Mouse (Mus musculus) neural tube, embryonic 12.5 days (tissue): ENCODE data around the gene Micall2. TPM values are rescaled to one million over a fixed set of nuclear protein-coding genes. Genes with fewer than 3 reads are reported as not detected.

ENCODE experiments used
- ATAC-seq: fragments of 200-750 bp; cut with Nextera tagmentation; 2 replicates; pipeline ENCODE4 v1.8.0; 2017; ENCODE audit warnings: low read depth, mild to moderate bottlenecking, moderate TSS enrichment, moderate library complexity; ENCODE audit not compliant: low FRiP score
- H3K27ac ChIP-seq: fragments of 300-500 bp; sonication (generic); 2 replicates; pipeline ENCODE4 v1.5.1; 2016
- H3K27me3 ChIP-seq: fragments of 300-500 bp; sonication (generic); replicated peaks from 2 replicates; pipeline ENCODE4 v1.6.1; 2016; ENCODE audit warnings: mild to moderate bottlenecking
- H3K36me3 ChIP-seq: fragments of 300-500 bp; sonication (generic); 2 replicates; pipeline ENCODE4 v1.6.1; 2016; ENCODE audit warnings: mild to moderate bottlenecking
- H3K4me1 ChIP-seq: fragments of 300-500 bp; sonication (generic); 2 replicates; pipeline ENCODE4 v1.6.1; 2016
- H3K4me2 ChIP-seq: fragments of 300-500 bp; sonication (generic); replicated peaks from 2 replicates; pipeline ENCODE4 v1.6.1; 2016; ENCODE audit warnings: mild to moderate bottlenecking
- H3K4me3 ChIP-seq: fragments of 300-500 bp; sonication (generic); 2 replicates; pipeline ENCODE4 v1.5.1; 2016
- H3K9ac ChIP-seq: fragments of 300-500 bp; sonication (generic); 2 replicates; pipeline ENCODE4 v1.6.1; 2016; ENCODE audit warnings: mild to moderate bottlenecking
- H3K9me3 ChIP-seq: fragments of 300-500 bp; sonication (generic); 2 replicates; pipeline ENCODE4 v1.6.1; 2016; ENCODE audit warnings: mild to moderate bottlenecking
- WGBS: fragments of 180-500 bp; shearing (Covaris S2); methylation state at CpG from one replicate; pipeline ENCODE4 v1.1.7; 2016; 5-methylcytosine and 5-hydroxymethylcytosine counted together
- polyA plus RNA-seq: library from polyadenylated mRNA; unstranded; fragments of >200 nt; fragmentation: Nextera tagmentation; extraction: Ambion mirVana; gene quantifications from 2 replicates; pipeline ENCODE4 v1.2.1, GENCODE M21; 2016

Micall2 gene
- 7.4 and 7.8 TPM in 2 replicates for polyA plus RNA-seq

DNA sequence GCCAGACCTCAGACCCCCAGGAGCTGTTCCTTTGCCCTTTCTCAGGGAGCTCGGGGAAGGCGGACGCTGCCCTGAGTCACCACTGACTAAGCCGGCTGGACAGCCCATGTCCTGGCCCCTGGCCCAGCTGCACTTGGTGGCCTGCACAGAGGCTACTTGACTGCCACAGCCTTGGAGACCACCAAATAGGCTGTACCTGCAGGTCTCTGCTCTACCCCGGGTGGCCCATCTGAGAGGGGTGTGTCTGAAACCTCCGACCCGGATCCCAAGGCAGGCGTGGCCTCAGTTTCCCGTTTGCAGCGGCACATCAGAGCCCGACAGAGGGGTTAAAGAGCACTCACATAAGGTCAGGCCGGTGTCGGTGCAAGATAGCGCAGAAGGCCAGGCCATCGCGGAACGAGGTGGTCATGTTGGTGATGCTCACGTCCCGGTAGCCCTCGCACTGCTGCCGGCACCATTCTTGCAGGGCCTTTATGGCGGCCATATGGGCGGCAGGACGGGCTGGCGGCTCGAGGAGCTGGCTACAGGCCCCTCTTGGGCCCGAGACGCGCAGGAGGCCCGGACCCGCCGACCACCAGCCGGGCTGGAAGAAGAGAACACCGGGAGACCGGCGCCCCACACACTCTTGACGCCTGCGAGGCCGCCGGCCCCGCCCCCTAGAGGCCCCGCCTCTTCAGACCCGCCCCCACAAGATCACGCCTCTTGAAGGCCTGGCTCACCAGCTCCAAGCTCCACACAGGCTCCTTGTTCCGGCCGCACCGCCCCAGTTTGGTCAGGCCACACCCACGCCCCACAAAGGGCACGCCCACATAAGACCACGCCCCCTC, at the start of gene Micall2:
Micall2 (minus strand) TSS at position 660 of the 827 bp plus-strand sequence.
- Histone ChIP-seq H3K4me2 (peak within 1 kb of the TSS; percentile 89), H3K27me3 (peaks cover 9% of the 10 kb centered on the region; the same call in 1 of the 2 replicates), H3K4me1 (peaks cover 33% of the 10 kb centered on the region), H3K36me3 (no peaks in the 10 kb centered on the region), H3K4me3 (peak within 1 kb of the TSS; percentile 46), H3K9ac (peak within 1 kb of the TSS; percentile 64), H3K27ac (no peak within 1 kb of the TSS), H3K9me3 (no peaks in the 10 kb centered on the region)
- WGBS = 5% methylated on average over 50 of the region's 50 CpGs
- ATAC-seq = peak; percentile 95

DNA sequence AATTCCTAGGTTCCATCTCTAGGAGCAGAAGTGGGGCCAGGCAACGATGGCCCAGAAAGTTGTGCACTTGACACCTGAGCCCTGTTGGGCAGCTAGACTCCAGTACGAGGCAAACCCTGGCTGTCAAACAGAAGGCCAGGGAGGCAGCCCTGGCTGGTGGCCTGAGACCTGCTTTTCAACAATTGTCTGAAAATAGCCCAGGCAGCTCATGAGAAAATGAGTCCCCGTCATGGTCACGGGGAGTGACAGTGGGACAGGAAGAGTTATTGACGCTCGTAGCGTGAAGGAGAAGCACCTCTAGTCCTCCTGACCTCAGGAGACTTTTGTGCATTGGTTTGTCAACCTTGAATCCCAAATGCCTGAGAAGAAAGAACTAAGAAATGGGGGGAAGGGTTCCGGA, 45.3 kb upstream of the Micall2 start:
- no peaks in the 10 kb centered on the region for H3K4me1 ChIP-seq
- ATAC-seq = no peak
- no peaks in the 10 kb centered on the region for H3K27me3 ChIP-seq
- 85% methylated on average over 8 of the region's 8 CpGs for WGBS
- no peak overlapping the region for H3K4me2 ChIP-seq
- H3K9ac ChIP-seq = no peak overlapping the region
- no peak overlapping the region for H3K27ac ChIP-seq
- H3K36me3 ChIP-seq = no peaks in the 10 kb centered on the region
- no peak overlapping the region for H3K4me3 ChIP-seq
- no peaks in the 10 kb centered on the region for H3K9me3 ChIP-seq

DNA sequence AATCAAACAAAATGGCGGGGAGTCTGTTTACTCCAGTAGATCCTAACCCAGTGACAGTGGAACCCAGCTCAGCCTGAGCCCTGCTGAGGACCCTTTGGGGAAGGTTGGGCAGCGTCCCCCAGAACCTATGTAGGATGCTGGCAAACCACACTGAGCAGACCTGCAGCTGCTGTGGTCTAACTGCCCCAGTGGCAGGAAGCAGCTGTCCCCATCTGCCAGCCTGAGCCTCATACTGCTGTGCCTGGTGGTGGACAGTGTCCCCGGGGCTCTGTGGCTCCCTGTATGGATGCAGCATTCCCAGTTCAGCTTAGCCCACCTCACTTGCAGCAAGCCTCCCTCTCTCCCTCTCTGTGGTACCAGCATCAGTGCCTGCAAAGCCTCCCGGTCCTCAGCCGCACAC, 40.8 kb upstream of the Micall2 start:
- Histone ChIP-seq H3K4me1 (peaks cover 13% of the 10 kb centered on the region), H3K36me3 (peaks cover 20% of the 10 kb centered on the region), H3K9me3 (no peaks in the 10 kb centered on the region), H3K27ac (no peak overlapping the region), H3K27me3 (no peaks in the 10 kb centered on the region), H3K9ac (no peak overlapping the region), H3K4me2 (no peak overlapping the region), H3K4me3 (no peak overlapping the region)
- WGBS = 83% methylated on average over 5 of the region's 5 CpGs
- no peak for ATAC-seq

DNA sequence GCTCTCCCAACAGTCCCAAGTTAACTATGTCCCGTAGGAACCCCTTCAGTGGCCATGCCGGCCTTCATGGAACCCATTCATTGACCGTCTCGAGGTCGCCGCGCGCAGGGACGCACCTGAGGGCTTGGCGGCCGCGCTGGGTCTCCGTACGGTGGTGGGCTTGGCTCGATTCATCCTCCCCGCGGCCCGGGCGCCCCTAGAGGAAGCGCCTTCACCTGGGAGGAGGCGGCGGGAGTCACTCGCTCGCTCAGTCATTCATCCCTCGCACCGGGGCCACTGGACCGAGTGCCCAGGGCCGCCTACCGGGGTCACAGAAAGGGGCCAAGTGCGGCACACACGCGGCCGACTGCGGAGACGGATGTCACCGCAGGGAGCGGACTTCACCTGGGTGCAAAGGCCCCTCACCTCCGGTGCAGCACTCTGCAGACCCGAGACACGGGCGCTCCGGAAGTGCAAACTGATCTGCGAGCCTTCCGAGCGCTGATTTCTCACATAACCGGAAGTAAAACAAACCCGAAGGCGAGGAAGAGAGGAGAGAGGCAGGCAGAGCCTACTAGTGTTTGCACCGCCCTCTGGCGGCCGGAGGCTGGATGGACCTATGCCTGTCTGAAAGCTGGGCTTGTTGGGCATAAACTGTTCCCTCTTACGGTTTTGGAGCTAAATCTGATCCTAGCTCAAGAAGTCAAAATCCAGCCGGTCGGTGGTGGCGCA, 39.2 kb upstream of the Micall2 start, which contains the start of gene Ints1:
Ints1 (minus strand) TSS at position 459 of the 711 bp plus-strand sequence.
- Histone ChIP-seq H3K9me3 (no peaks in the 10 kb centered on the region), H3K36me3 (peaks cover 36% of the 10 kb centered on the region), H3K27ac (peak within 1 kb of the TSS; percentile 15; the same call in 1 of the 2 replicates), H3K4me3 (peak within 1 kb of the TSS; percentile 98), H3K9ac (peak within 1 kb of the TSS; percentile 86), H3K4me1 (peaks cover 13% of the 10 kb centered on the region), H3K4me2 (peak within 1 kb of the TSS; percentile 97), H3K27me3 (no peaks in the 10 kb centered on the region)
- ATAC-seq = peak; percentile 89
- WGBS = under 1% methylated on average over 55 of the region's 55 CpGs

DNA sequence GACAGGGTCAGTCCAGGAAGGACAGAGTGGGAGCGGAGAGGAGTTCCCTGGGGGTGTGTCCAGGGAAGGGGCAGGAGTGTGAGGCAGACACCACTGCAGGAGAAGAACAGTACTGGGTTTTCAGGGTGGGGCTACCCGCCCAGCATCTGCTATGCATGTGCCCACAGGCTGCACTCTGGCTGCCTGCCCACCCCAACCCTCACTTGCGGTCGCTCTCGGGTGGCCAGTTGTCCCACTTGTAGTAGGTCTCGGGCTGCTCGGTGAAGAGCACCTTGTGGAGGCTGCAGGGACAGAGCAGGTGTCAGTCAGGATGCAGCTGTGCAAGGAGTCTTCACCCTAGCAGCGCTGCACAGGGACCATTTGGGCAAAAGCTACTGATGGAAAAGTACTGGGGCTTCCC, 32.1 kb upstream of the Micall2 start:
- Histone ChIP-seq H3K36me3 (peaks cover 98% of the 10 kb centered on the region), H3K4me3 (no peak overlapping the region), H3K9ac (no peak overlapping the region), H3K4me1 (no peaks in the 10 kb centered on the region), H3K27me3 (no peaks in the 10 kb centered on the region), H3K9me3 (no peaks in the 10 kb centered on the region), H3K27ac (no peak overlapping the region), H3K4me2 (no peak overlapping the region)
- WGBS = 90% methylated on average over 8 of the region's 8 CpGs
- ATAC-seq = no peak

DNA sequence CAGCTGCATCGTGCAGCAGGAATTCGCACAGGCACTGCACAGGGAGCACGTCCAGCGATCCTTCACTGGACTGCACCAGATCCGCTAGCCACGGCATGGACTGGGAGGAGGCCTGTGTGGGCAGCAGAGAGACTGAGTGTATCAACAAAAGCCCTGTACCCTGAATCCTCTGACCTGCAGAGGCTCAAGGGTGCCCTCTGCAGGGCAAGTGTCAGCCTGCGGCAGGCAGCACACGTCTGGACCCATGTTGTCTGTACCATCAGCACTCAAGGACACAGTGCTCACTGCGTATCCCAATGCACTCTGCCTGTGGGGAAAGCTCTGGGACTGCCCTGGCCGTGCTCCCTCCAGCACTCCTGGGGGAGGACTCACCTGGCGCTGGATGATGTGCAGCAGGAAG, 28.2 kb upstream of the Micall2 start:
- Histone ChIP-seq H3K4me3 (no peak overlapping the region), H3K9me3 (no peaks in the 10 kb centered on the region), H3K27me3 (no peaks in the 10 kb centered on the region), H3K27ac (no peak overlapping the region), H3K9ac (no peak overlapping the region), H3K4me2 (no peak overlapping the region), H3K4me1 (no peaks in the 10 kb centered on the region), H3K36me3 (peaks cover 98% of the 10 kb centered on the region)
- no peak for ATAC-seq
- WGBS = 75% methylated on average over 11 of the region's 11 CpGs

DNA sequence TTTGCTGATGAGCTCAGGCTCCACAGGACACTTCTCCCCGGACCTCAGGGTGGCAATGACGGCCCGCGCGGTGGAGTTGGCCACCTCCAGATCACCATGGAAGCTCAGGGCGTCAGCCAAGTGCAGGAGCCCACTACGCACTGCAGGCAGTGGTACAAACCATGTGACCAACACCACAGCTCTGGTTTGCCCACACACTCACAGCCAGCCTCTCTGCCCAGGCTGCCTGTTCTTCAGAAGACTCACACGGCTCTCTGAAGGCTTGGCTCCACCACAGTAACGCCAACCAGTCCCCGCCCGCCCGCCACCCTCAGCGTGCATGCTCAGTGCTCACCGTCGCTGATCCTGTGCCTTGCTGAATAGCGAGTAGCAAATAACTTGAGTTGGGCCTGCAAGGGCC, 22.0 kb upstream of the Micall2 start:
- Histone ChIP-seq H3K9me3 (no peaks in the 10 kb centered on the region), H3K4me1 (no peaks in the 10 kb centered on the region), H3K27ac (no peak overlapping the region), H3K27me3 (no peaks in the 10 kb centered on the region), H3K4me3 (no peak overlapping the region), H3K9ac (no peak overlapping the region), H3K4me2 (no peak overlapping the region), H3K36me3 (peaks cover 100% of the 10 kb centered on the region)
- 89% methylated on average over 16 of the region's 16 CpGs for WGBS
- ATAC-seq = no peak

DNA sequence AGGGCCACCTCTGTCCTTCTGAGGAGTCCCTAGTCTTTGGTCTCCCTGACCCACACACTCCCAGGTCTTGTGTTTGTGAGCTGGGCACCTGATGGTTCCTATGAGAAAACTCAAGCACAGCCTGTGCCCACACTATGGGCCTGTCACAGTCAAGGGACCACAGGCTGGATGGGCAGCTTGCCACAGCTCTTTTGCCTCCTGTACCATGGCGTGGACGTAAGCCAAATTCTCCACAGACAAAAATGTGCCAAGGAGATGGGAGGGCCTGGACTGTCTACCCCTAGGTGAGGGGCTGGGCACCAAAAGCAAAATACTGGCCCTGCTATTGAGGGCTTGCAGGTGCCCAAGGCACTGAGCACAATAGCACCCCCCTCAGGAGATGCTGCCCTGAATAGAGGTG, 20.4 kb upstream of the Micall2 start:
- no peak overlapping the region for H3K4me2 ChIP-seq
- H3K4me1 ChIP-seq = no peaks in the 10 kb centered on the region
- no peak overlapping the region for H3K9ac ChIP-seq
- peaks cover 97% of the 10 kb centered on the region for H3K36me3 ChIP-seq
- no peak for ATAC-seq
- 98% methylated on average over 2 of the region's 2 CpGs for WGBS
- no peaks in the 10 kb centered on the region for H3K9me3 ChIP-seq
- no peaks in the 10 kb centered on the region for H3K27me3 ChIP-seq
- no peak overlapping the region for H3K4me3 ChIP-seq
- H3K27ac ChIP-seq = no peak overlapping the region

DNA sequence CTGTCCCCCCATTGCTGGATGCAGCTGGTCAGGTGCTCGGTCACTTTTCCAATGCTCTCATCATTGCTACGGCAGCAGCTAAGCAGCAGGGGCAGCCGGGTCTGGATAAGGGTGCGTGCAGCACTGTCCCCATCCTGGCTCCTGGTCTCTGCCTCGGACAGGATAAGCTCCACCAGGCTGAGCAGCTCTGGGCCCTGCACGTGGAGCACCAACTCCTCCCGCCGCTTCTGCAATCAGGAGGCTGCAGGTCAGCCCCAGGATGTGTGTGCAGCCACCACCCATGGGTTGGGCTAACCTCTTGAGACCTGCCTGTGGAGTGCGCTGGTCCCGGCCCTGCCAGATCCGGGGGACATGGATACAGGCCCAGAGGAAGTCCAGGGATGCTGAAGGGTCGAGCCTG, 20.0 kb upstream of the Micall2 start:
- H3K36me3 ChIP-seq = peaks cover 97% of the 10 kb centered on the region
- no peak for ATAC-seq
- 93% methylated on average over 12 of the region's 12 CpGs for WGBS

DNA sequence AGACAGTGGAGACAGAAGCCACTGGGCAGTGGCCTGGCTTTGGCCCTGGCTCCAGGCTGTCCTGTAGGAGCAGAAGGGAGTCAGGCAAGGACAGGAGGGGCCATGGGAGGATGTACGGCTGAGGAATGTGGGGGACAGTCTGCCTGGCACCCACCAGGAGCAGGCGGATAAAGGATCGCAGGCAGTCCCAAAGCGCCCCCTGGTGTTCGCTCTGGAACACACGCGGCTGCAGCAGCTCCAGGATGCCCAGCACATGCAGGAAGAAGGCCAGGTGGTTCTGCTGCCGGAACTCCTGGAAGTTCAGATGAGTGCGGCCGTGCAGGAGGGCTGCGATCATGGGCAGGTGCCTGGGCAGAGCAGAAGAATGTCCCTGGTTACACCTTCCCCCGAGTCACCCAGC, 18.6 kb upstream of the Micall2 start:
- Histone ChIP-seq H3K4me2 (no peak overlapping the region), H3K4me1 (no peaks in the 10 kb centered on the region), H3K27me3 (no peaks in the 10 kb centered on the region), H3K9ac (no peak overlapping the region), H3K9me3 (no peaks in the 10 kb centered on the region), H3K4me3 (no peak overlapping the region), H3K27ac (no peak overlapping the region), H3K36me3 (peaks cover 93% of the 10 kb centered on the region)
- WGBS = 37% methylated on average over 12 of the region's 12 CpGs
- ATAC-seq = no peak; the same call in 1 of the 2 replicates

More for the DNA sequence above, 20.0 kb upstream of the Micall2 start:
- H3K4me2 ChIP-seq = no peak overlapping the region
- H3K27ac ChIP-seq = no peak overlapping the region
- no peaks in the 10 kb centered on the region for H3K9me3 ChIP-seq
- H3K4me3 ChIP-seq = no peak overlapping the region
- H3K27me3 ChIP-seq = no peaks in the 10 kb centered on the region
- no peaks in the 10 kb centered on the region for H3K4me1 ChIP-seq
- H3K9ac ChIP-seq = no peak overlapping the region

DNA sequence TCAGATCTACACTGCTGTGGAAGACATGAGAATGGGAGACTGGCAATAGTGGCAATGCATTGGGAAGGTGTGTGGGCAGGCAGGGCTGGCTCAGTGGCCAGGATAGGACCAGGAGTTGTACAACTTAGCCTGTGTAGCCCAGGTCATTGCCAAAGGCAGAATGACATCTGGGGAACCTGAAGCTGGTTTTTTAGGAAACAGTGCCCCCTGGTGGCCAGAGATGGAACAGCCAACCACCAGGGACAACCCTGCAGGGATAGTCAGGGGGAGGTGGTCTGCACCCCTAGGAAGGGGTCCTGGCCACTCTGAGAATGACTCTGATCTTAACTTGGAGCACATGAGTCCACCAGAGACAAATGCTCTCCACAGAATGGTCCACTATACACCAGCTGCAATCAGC, 14.4 kb upstream of the Micall2 start:
- no peak overlapping the region for H3K27ac ChIP-seq
- H3K27me3 ChIP-seq = no peaks in the 10 kb centered on the region; the same call in 1 of the 2 replicates
- H3K9ac ChIP-seq = no peak overlapping the region
- peaks cover 51% of the 10 kb centered on the region for H3K36me3 ChIP-seq
- no peak overlapping the region for H3K4me3 ChIP-seq
- no peaks in the 10 kb centered on the region for H3K9me3 ChIP-seq
- ATAC-seq = 0 out of 2 replicates have a peak, but pooled peaks have one; percentile 5
- H3K4me1 ChIP-seq = no peaks in the 10 kb centered on the region
- no peak overlapping the region for H3K4me2 ChIP-seq

DNA sequence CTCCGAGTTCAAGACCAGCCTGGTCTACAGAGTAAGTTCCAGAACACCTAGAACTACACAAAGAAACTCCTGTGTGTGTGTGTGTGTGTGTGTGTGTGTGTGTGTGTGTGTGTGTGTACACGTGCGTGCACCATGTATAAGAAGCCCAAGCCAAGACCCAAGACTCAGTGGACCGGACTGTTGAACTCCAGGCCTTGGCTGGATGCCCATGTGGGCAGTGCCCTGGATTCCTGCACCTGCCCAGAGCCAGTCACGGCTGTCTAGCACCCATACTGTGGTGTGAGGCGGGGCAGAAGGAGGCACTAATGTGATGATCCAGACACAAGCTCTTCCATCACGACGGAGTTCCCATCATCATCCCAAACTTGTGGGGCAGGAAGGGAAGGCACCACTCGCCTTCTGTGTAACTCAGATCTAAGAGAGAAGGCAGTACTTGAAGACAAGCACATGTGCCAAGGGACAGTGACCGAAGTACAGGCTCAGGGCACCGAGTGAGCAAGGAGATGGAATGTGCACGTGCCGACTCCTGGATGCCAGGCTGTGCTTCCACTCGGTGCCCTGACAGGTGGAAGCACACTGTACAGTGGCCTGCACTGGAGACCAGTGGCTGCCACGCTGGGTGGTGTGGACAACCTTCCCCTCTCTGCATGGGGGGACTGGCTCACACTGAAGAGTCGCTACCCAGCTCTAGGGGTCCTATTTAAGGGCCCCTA, 13.4 kb upstream of the Micall2 start:
- Histone ChIP-seq H3K4me2 (no peak overlapping the region), H3K9me3 (no peaks in the 10 kb centered on the region), H3K9ac (no peak overlapping the region), H3K36me3 (peaks cover 41% of the 10 kb centered on the region), H3K27me3 (no peaks in the 10 kb centered on the region; the same call in 1 of the 2 replicates), H3K4me3 (no peak overlapping the region), H3K4me1 (no peaks in the 10 kb centered on the region), H3K27ac (no peak overlapping the region)
- WGBS = 88% methylated on average over 16 of the region's 16 CpGs
- ATAC-seq = no peak
